Mouse (Mus musculus) gastrocnemius, postnatal 25 days (tissue): ENCODE measurements around the gene Orc3. TPM values are rescaled to one million over a fixed set of nuclear protein-coding genes. Genes with fewer than 3 reads are reported as not detected.
A peak's percentile ranks its signal among the peaks of the same experiment; 100 is the strongest.
"Not testable (repeated sequence)": the region's sequence is repeated elsewhere in the genome, so short reads cannot be mapped to it uniquely, and the experiment has no call there.

Experiments used
- DNase-seq: peaks from one replicate; pipeline ENCODE4 v3.0.0; 2022
- total RNA-seq, 2 experiments: library from RNA; stranded (reverse); gene quantifications; 1 replicate in 1 of 2; 2 replicates in 1 of 2; pipeline ENCODE4 v1.2.3; 2021

Gene Orc3
- total RNA-seq, 2 experiments from 2014 or later: 29.4 to 35.2 TPM

- DNase-seq: no peak
These were observed 32.3 kb downstream of the Orc3 start for GRCm38 (mm10) chr4:34582476-34582875.

- DNase-seq: no peak
These were observed 32.8 kb downstream of the Orc3 start for GRCm38 (mm10) chr4:34581990-34582389.

GRCm38 (mm10) chr4:34581489-34581888 is 33.3 kb downstream of the Orc3 start:
- not testable (repeated sequence) for DNase-seq

- no peak for DNase-seq
These were observed 35.5 kb downstream of the Orc3 start for GRCm38 (mm10) chr4:34579215-34579614.

DNA sequence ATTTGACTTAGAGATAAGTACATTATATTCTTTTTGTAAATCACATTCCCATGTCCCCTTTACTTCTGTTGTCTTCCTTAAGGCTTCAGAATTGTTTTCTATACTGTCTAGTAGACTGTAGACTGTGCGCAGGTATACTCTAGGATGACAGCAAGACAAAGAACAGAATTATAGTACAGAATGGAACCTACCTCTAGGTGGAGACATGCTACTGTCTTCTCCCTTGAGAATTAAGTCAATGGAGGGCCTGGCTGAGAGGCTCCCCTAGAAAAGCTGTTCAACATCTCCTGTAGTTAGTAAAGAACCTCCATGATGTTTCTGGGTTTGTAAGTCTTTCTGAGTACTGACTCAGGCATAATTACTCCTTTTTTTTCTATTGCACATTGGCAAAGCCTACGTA is 37.7 kb downstream of the Orc3 start:
- no peak for DNase-seq

GRCm38 (mm10) chr4:34572876-34573275 is 41.9 kb downstream of the Orc3 start:
- DNase-seq: no peak

DNA sequence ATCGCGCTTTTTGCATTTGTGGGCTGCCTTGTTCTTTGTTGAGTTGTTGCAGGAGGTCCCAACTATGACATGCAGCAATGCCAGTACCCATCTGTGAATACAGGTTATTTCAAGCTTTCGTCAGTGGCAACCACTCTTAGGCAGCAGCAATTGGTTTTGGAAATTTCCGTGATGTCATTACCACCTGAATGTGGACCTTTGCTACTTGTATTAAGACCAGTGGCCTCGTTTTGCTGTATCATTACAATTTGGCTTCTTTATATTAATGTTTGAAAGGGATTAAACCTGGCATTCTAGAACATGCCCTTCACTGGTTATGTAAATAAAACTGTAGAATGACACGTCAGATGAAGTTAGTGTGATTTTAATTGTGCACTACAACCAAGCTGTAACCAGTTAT is 48.5 kb downstream of the Orc3 start:
- DNase-seq: no peak

DNA sequence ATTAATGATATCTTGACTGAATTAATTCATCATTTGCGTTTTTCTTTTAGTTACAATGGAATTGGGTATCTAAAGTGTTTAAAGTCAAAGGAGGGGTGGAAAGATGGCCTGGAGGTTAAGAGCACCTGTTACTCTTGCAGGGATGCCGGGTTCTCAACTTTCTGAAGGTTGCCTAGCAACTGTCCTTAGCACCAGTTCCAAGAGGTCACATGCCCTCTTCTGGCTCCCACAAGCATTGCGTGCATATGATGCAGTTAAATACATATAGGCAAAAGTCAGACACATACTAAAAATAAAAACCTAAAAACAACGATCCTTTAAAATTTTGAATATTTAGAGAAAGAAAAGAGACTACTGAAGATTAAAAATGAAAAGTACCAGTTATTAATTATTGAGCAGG is 53.8 kb downstream of the Orc3 start:
- no peak for DNase-seq

DNA sequence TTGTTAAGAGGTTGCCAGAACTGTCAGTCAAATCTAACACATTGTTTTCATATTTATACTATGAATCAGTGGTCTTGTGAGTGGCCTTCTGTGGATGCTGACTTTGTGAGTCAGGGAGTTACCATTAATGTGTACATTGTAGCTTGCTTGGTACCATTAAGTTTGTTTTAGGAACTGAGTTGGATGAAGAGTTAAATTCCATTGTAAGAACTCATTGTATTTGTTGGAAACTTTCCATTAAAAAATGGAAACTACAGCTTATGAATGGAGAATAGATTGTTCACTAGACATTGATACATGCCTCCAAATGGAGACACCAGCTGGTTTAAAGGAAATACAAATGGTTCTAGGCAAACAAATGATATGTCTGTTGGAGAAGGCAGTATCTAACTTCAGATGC is 58.6 kb downstream of the Orc3 start:
- no peak for DNase-seq

- DNase-seq: no peak
These were observed 59.1 kb downstream of the Orc3 start for GRCm38 (mm10) chr4:34555604-34556003.

GRCm38 (mm10) chr4:34554596-34554995 is 60.1 kb downstream of the Orc3 start:
- DNase-seq: no peak

GRCm38 (mm10) chr4:34551966-34552365 is 62.8 kb downstream of the Orc3 start:
- no peak for DNase-seq

DNA sequence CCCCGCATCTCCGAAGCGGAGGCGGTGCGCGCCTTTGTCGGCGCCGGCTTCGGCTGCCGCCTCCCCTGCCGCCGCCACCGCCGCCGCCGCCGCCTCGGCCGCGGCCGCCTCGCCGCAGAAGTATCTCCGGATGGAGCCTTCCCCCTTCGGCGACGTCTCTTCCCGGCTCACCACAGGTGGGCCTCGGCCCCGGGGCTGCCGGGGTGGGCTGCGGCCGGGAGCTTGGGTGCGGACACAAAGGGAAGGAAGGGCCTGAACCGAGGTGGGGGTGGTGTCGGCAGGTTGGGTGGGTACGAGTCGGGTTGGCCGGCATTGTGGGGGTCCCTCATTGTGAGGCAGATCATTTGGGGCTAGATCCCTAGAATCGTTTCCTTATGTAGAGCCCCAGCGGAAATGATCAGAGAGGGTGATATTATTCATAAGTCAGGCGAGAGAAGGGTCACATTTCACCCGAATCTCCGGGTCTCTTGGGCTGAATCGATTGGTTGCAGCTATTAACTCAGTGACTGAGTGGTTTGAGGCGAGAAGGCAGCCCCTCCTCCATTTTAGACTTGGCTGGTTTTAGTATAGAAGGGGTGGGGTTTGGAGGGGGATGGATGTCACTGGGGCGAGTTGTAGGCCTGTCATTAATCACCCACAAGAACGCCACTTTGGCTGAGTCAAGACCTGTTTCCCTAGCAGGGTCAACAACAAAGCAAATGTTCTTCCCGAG is 63.5 kb downstream of the Orc3 start:
- DNase-seq: peak; percentile 65

DNA sequence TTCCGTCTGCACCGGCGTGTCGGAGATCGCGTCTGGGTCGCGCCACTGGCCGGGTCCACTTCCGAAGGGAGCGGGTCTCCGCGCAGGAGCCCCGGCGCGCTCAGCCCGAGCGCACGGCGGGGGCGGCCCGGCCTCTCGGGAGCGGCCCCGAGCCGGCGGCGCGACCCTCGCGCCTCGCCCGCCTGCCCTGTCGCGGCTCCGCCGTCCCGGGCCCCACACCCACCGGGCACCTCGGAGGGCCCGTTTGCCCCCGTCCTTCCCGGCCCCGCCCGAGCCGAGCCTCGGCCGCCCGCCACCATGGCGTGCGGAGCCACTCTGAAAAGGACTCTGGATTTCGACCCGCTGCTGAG is 64.0 kb downstream of the Orc3 start, which contains the start of gene Akirin2:
TSS of gene Akirin2 (plus strand) at position 190 of the 350 bp plus-strand sequence.
- peak; percentile 16 for DNase-seq

- peak; percentile 97 for DNase-seq
These were observed 64.6 kb downstream of the Orc3 start for GRCm38 (mm10) chr4:34549981-34550747.

DNA sequence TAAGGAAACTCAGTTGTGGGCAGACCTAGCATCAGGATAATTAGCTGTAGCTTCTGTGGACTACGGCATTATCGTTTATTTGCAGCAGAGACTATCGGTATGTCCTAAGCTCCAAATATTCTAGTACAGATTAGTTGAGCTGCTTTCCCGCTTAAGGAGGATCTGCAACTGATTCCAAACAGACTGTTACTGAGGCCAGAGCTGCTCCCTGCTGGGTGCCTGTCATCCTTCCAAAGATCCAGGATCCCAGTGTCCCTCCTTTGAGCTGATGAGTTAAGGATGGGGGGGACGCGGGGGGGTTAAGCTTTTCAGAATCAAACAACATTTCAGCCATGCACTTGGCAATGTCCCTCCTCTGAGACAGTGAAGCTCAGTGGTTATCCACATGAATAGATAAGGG is 84.8 kb downstream of the Orc3 start:
- DNase-seq: no peak

DNA sequence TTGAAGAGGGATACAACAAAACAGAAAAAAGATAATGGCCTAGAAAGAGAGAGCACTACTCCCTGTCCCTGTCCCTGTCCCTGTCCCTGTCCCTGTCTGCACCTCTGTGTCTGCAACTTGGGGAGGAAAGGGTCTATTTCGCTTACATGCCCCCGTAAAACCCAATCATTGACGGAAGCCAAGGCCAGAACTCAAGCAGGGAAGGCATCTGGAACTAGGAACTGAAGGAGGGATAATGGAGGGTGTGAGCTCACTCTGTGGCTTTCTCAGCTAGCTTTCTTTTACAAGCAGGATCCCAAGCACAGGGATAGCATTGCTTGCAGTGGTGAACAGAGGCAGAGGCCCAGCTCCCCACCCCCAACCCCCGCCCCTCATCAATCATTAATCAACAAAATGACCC is 85.4 kb downstream of the Orc3 start:
- no peak for DNase-seq

- no peak for DNase-seq
These were observed 86.2 kb downstream of the Orc3 start for GRCm38 (mm10) chr4:34528430-34529100.

GRCm38 (mm10) chr4:34526771-34527170 is 88.0 kb downstream of the Orc3 start:
- no peak for DNase-seq

- DNase-seq: no peak
These were observed 91.2 kb downstream of the Orc3 start for GRCm38 (mm10) chr4:34523586-34523985.

GRCm38 (mm10) chr4:34522846-34523245 is 91.9 kb downstream of the Orc3 start:
- peak; percentile 55 for DNase-seq
